Mouse (Mus musculus) MEL (cell line): ENCODE measurements around the gene Agtrap. TPM values are rescaled to one million over a fixed set of nuclear protein-coding genes. Genes with fewer than 3 reads are reported as not detected.

Experiments
- DNase-seq: peaks from one replicate; pipeline ENCODE4 v3.0.0; 2011; ENCODE audit warnings: low read depth, low spot score
- H3K27ac ChIP-seq: 2 replicates; pipeline ENCODE4 v1.5.1; 2012; ENCODE audit warnings: low read depth, mild to moderate bottlenecking, control low read depth, low read length, moderate library complexity; ENCODE audit not compliant: control insufficient read depth
- H3K27me3 ChIP-seq, 2 experiments: fragments of 150-350 bp in 1 of 2; sonication (generic) in 1 of 2; 2 replicates each; pipeline ENCODE4 v1.6.1; 2012; ENCODE audit warnings: low read length in 2 of 2, mild to moderate bottlenecking in 2 of 2, improper control_type of control experiment in 1 of 2, moderate library complexity in 1 of 2; ENCODE audit not compliant: insufficient read depth in 2 of 2, control insufficient read depth in 1 of 2
- H3K36me3 ChIP-seq, 2 experiments: 2 replicates each; pipeline ENCODE4 v1.6.1; 2012 to 2014; ENCODE audit warnings: low read length in 2 of 2, improper control_type of control experiment in 1 of 2, inconsistent platforms in 1 of 2, mild to moderate bottlenecking in 1 of 2; ENCODE audit not compliant: insufficient read depth in 2 of 2, control insufficient read depth in 1 of 2
- H3K4me1 ChIP-seq, 2 experiments: fragments of 150-350 bp in 1 of 2; sonication (generic) in 1 of 2; 2 replicates each; pipeline ENCODE4 v1.6.1; 2012; ENCODE audit warnings: low read length in 2 of 2, improper control_type of control experiment in 1 of 2, mild to moderate bottlenecking in 1 of 2; ENCODE audit not compliant: insufficient read depth in 2 of 2, control insufficient read depth in 1 of 2
- H3K4me3 ChIP-seq, 2 experiments: fragments of 150-350 bp in 1 of 2; sonication (generic) in 1 of 2; 2 replicates each; pipeline ENCODE4 v1.5.1; 2012; ENCODE audit warnings: low read depth in 2 of 2, low read length in 2 of 2, mild to moderate bottlenecking in 2 of 2, moderate library complexity in 2 of 2, control low read depth in 1 of 2, improper control_type of control experiment in 1 of 2; ENCODE audit not compliant: control insufficient read depth in 1 of 2, insufficient read depth in 1 of 2
- H3K79me2 ChIP-seq: 2 replicates; pipeline ENCODE4 v1.6.1; 2012; ENCODE audit warnings: mild to moderate bottlenecking, low read length, moderate library complexity; ENCODE audit not compliant: control insufficient read depth, poor library complexity, insufficient read depth
- H3K9ac ChIP-seq: 2 replicates; pipeline ENCODE4 v1.6.1; 2012; ENCODE audit warnings: low read depth, mild to moderate bottlenecking, control low read depth, low read length, moderate library complexity; ENCODE audit not compliant: control insufficient read depth, poor library complexity, severe bottlenecking
- H3K9me3 ChIP-seq: fragments of 150-350 bp; sonication (generic); replicated peaks from 2 replicates; pipeline ENCODE4 v1.6.1; 2012; ENCODE audit warnings: mild to moderate bottlenecking, low read length, improper control_type of control experiment, moderate library complexity; ENCODE audit not compliant: insufficient read depth
- BHLHE40 ChIP-seq: IDR thresholded peaks from 2 replicates; pipeline ENCODE4 v1.6.1; 2012; ENCODE audit warnings: low read depth, mild to moderate bottlenecking, inconsistent platforms, low read length, improper control_type of control experiment, borderline replicate concordance
- CHD1 ChIP-seq: IDR thresholded peaks from 2 replicates; pipeline ENCODE4 v1.6.1; 2012; ENCODE audit warnings: low read depth, mild to moderate bottlenecking, inconsistent platforms, low read length, improper control_type of control experiment
- E2F4 ChIP-seq: IDR thresholded peaks from 2 replicates; pipeline ENCODE4 v1.6.1; 2011; ENCODE audit warnings: low read depth, low read length, improper control_type of control experiment, borderline replicate concordance
- GATA1 ChIP-seq: IDR thresholded peaks from 2 replicates; pipeline ENCODE4 v1.6.1; 2011; ENCODE audit warnings: low read depth, low read length, improper control_type of control experiment
- JUND ChIP-seq: IDR thresholded peaks from 2 replicates; pipeline ENCODE4 v1.6.1; 2011; ENCODE audit warnings: low read depth, mild to moderate bottlenecking, improper control_type of control experiment, low read length
- MAFK ChIP-seq: IDR thresholded peaks from 2 replicates; pipeline ENCODE4 v1.6.1; 2011; ENCODE audit warnings: low read depth, mild to moderate bottlenecking, low read length, improper control_type of control experiment, borderline replicate concordance
- MAX ChIP-seq: IDR thresholded peaks from 2 replicates; pipeline ENCODE4 v1.6.1; 2011; ENCODE audit warnings: low read length, improper control_type of control experiment
- MAZ ChIP-seq: IDR thresholded peaks from 2 replicates; pipeline ENCODE4 v1.6.1; 2012; ENCODE audit warnings: low read depth, mild to moderate bottlenecking, inconsistent platforms, low read length, improper control_type of control experiment
- MXI1 ChIP-seq: IDR thresholded peaks from 2 replicates; pipeline ENCODE4 v1.6.1; 2011; ENCODE audit warnings: mild to moderate bottlenecking, low read depth, low read length, improper control_type of control experiment
- MYC ChIP-seq: IDR thresholded peaks from 2 replicates; pipeline ENCODE4 v1.6.1; 2011; ENCODE audit warnings: low read depth, mild to moderate bottlenecking, low read length, improper control_type of control experiment, moderate library complexity
- NRF1 ChIP-seq: IDR thresholded peaks from 2 replicates; pipeline ENCODE4 v1.6.1; 2014; ENCODE audit warnings: low read depth, mild to moderate bottlenecking, inconsistent platforms, low read length, improper control_type of control experiment, moderate library complexity; ENCODE audit not compliant: poor library complexity, insufficient read depth, severe bottlenecking
- POLR2AphosphoS2 ChIP-seq: IDR thresholded peaks from 2 replicates; pipeline ENCODE4 v1.6.1; 2011; ENCODE audit warnings: low read length, improper control_type of control experiment
- POLR2AphosphoS5 ChIP-seq: IDR thresholded peaks from 2 replicates; pipeline ENCODE4 v1.6.1; 2012; ENCODE audit warnings: low read depth, borderline replicate concordance, mild to moderate bottlenecking, inconsistent platforms, low read length, moderate library complexity, mixed read lengths
- TCF12 ChIP-seq: IDR thresholded peaks from 2 replicates; pipeline ENCODE4 v1.6.1; 2014; ENCODE audit warnings: low read depth, mild to moderate bottlenecking, inconsistent platforms, low read length, improper control_type of control experiment, moderate library complexity
- USF1 ChIP-seq: IDR thresholded peaks from 2 replicates; pipeline ENCODE4 v1.6.1; 2014; ENCODE audit warnings: low read depth, mild to moderate bottlenecking, inconsistent platforms, low read length, improper control_type of control experiment, moderate library complexity
- ZC3H11A ChIP-seq: IDR thresholded peaks from 2 replicates; pipeline ENCODE4 v1.6.1; 2012; ENCODE audit warnings: low read depth, mild to moderate bottlenecking, inconsistent platforms, low read length, improper control_type of control experiment
- polyA plus RNA-seq, 2 experiments: library from polyadenylated mRNA; stranded (reverse) in 1 of 2; unstranded in 1 of 2; fragments of >175 nt in 1 of 2; fragments of >200 nt in 1 of 2; gene quantifications; 2 replicates each; pipeline versions ENCODE4 v1.2.1 to v1.2.4; 2012; ENCODE audit warnings: low replicate concordance in 2 of 2, low read depth in 1 of 2; ENCODE audit not compliant: insufficient read length in 2 of 2, insufficient read depth in 1 of 2, missing spikeins in 1 of 2
- total RNA-seq: library from RNA; depleted of rRNA; stranded (reverse); fragments of 300-350 nt; gene quantifications from 2 replicates; pipeline ENCODE4 v1.2.3, GENCODE M21; 2012

Agtrap gene
- total and polyA plus RNA-seq, 3 experiments: 5.0 to 16.0 TPM; not detected in 1

- DNase-seq: no peak
- no peak overlapping the region for H3K9ac ChIP-seq
- TF ChIP-seq MAX (no peak), MXI1 (no peak), GATA1 (no peak), CHD1 (no peak), ZC3H11A (no peak), E2F4 (no peak), NRF1 (no peak), MAFK (no peak), USF1 (no peak), JUND (no peak), MYC (no peak), MAZ (no peak), BHLHE40 (no peak), TCF12 (no peak)
- TF ChIP-seq, all 39 proteins: peak for 0
- Histone ChIP-seq H3K4me1 (no peaks in the 10 kb centered on the region), H3K27me3 (no peaks in the 10 kb centered on the region), H3K36me3 (no peaks in the 10 kb centered on the region), H3K27ac (no peak overlapping the region), H3K4me3 (no peak overlapping the region), H3K79me2 (no peaks in the 10 kb centered on the region), H3K9me3 (no peaks in the 10 kb centered on the region)
These were observed 29.5 kb downstream of the Agtrap start for GRCm38 (mm10) chr4:148058218-148058819.

GRCm38 (mm10) chr4:148057661-148058209 is 30.1 kb downstream of the Agtrap start:
- Histone ChIP-seq H3K4me1 (no peaks in the 10 kb centered on the region), H3K9me3 (no peaks in the 10 kb centered on the region), H3K9ac (no peak overlapping the region), H3K36me3 (no peaks in the 10 kb centered on the region; a peak in 1 of 4 replicates), H3K4me3 (no peak overlapping the region), H3K27ac (no peak overlapping the region), H3K79me2 (no peaks in the 10 kb centered on the region), H3K27me3 (no peaks in the 10 kb centered on the region)
- no peak for DNase-seq
- TF ChIP-seq POLR2AphosphoS2 (no peak), MAX (no peak), POLR2AphosphoS5 (no peak)
